Mouse (Mus musculus) left cerebral cortex, postnatal 36 days (tissue): ENCODE measurements around the gene Dclre1a. TPM values are rescaled to one million over a fixed set of nuclear protein-coding genes. Genes with fewer than 3 reads are reported as not detected.
"Not testable (repeated sequence)": the region's sequence is repeated elsewhere in the genome, so short reads cannot be mapped to it uniquely, and the experiment has no call there.

Source experiments
- DNase-seq, 2 experiments: peaks; one replicate each; pipeline ENCODE4 v3.0.0; 2021 to 2022; ENCODE audit warnings: low spot score in 2 of 2, mixed read lengths in 1 of 2
- intact Hi-C: fragments of 180-260 bp; cut with DNase I; formaldehyde crosslinking; loops from one replicate; pipeline ENCODE4 v1.15.1; 2025
- total RNA-seq, 2 experiments: library from RNA; stranded (reverse); gene quantifications; 2 replicates each; pipeline ENCODE4 v1.2.3; 2021

Dclre1a gene
- total RNA-seq, 2 experiments from 2014 or later, result 9.5 to 11.2 TPM

GRCm38 (mm10) chr19:56553177-56553576 lies 5.2 kb upstream of the Dclre1a start:
- DNase-seq, result peak in 1 of 2 experiments; percentile 2
- intact Hi-C loops, result no loop called here

- DNase-seq, result peak in 1 of 2 experiments; percentile 3
- intact Hi-C loops, result no loop called here
Measured at GRCm38 (mm10) chr19:56549033-56549680, 1.1 kb upstream of the Dclre1a start.

- DNase-seq, result peak; percentile 84 to 85
- intact Hi-C loops, result no loop called here
Measured at GRCm38 (mm10) chr19:56548230-56549032, 409 bp upstream of the Dclre1a start, which contains the start of gene Nhlrc2. Gene Nhlrc2, plus strand, starts transcription at chr19:56548261.

GRCm38 (mm10) chr19:56546031-56546430 lies 2.0 kb downstream of the Dclre1a start:
- DNase-seq, result no peak
- intact Hi-C loops, result no loop called here

GRCm38 (mm10) chr19:56544681-56545388 lies 3.2 kb downstream of the Dclre1a start:
- DNase-seq, result peak in 1 of 2 experiments; percentile 3
- intact Hi-C loops, result no loop called here

GRCm38 (mm10) chr19:56543320-56543719 lies 4.7 kb downstream of the Dclre1a start:
- intact Hi-C loops, result no loop called here
- peak in 1 of 2 experiments; percentile 1 for DNase-seq

- DNase-seq, result peak in 1 of 2 experiments; percentile 2
- intact Hi-C loops, result no loop called here
Measured at GRCm38 (mm10) chr19:56535765-56536164, 12.3 kb downstream of the Dclre1a start.

- intact Hi-C loops, result no loop called here
- DNase-seq, result peak in 1 of 2 experiments; percentile 10
Measured at GRCm38 (mm10) chr19:56535064-56535463, 13.0 kb downstream of the Dclre1a start.

GRCm38 (mm10) chr19:56534337-56534736 lies 13.7 kb downstream of the Dclre1a start:
- intact Hi-C loops, result no loop called here
- DNase-seq, result peak in 1 of 2 experiments; percentile 0

GRCm38 (mm10) chr19:56533291-56534071 lies 14.5 kb downstream of the Dclre1a start:
- peak in 1 of 2 experiments; percentile 3 for DNase-seq
- intact Hi-C loops, result no loop called here

- intact Hi-C loops, result no loop called here
- peak in 1 of 2 experiments; percentile 1 for DNase-seq
Measured at GRCm38 (mm10) chr19:56531251-56531650, 16.8 kb downstream of the Dclre1a start.

GRCm38 (mm10) chr19:56530529-56530928 lies 17.5 kb downstream of the Dclre1a start:
- intact Hi-C loops, DNase-seq: not testable (repeated sequence)

GRCm38 (mm10) chr19:56519408-56519807 lies 28.6 kb downstream of the Dclre1a start:
- DNase-seq, intact Hi-C loops: not testable (repeated sequence)

GRCm38 (mm10) chr19:56513527-56513926 lies 34.5 kb downstream of the Dclre1a start:
- DNase-seq, intact Hi-C loops: not testable (repeated sequence)

GRCm38 (mm10) chr19:56511207-56511606 lies 36.8 kb downstream of the Dclre1a start:
- intact Hi-C loops, DNase-seq: not testable (repeated sequence)

- intact Hi-C loops, DNase-seq: not testable (repeated sequence)
Measured at GRCm38 (mm10) chr19:56503525-56503924, 44.5 kb downstream of the Dclre1a start.

GRCm38 (mm10) chr19:56503069-56503468 lies 45.0 kb downstream of the Dclre1a start:
- intact Hi-C loops, DNase-seq: not testable (repeated sequence)

- DNase-seq, intact Hi-C loops: not testable (repeated sequence)
Measured at GRCm38 (mm10) chr19:56494157-56494556, 53.9 kb downstream of the Dclre1a start.

GRCm38 (mm10) chr19:56489601-56490000 lies 58.4 kb downstream of the Dclre1a start:
- intact Hi-C loops, result no loop called here
- DNase-seq, result no peak
